Mouse (Mus musculus) retina, adult 2 months (tissue): Measurements from ENCODE around the gene Atg7.

Experiments
- DNase-seq: peaks from one replicate; pipeline ENCODE4 v3.0.0-alpha.2; 2012; ENCODE audit warnings: low read depth, low spot score

Gene Atg7

GRCm38 (mm10) chr6:114851688-114852087 lies 208.8 kb downstream of the Atg7 start:
- DNase-seq = no peak

GRCm38 (mm10) chr6:114852739-114853138 lies 209.8 kb downstream of the Atg7 start:
- DNase-seq = no peak

GRCm38 (mm10) chr6:114854368-114854767 lies 211.5 kb downstream of the Atg7 start:
- no peak for DNase-seq

- DNase-seq = no peak
Measured at GRCm38 (mm10) chr6:114855644-114856043, 212.7 kb downstream of the Atg7 start.

GRCm38 (mm10) chr6:114856501-114856900 lies 213.6 kb downstream of the Atg7 start:
- DNase-seq = no peak

GRCm38 (mm10) chr6:114857996-114858721 lies 215.3 kb downstream of the Atg7 start:
- DNase-seq = no peak

GRCm38 (mm10) chr6:114858722-114859053 lies 215.8 kb downstream of the Atg7 start:
- DNase-seq = no peak

- DNase-seq = no peak
Measured at GRCm38 (mm10) chr6:114860677-114861568, 218.0 kb downstream of the Atg7 start.

GRCm38 (mm10) chr6:114861591-114861990 lies 218.7 kb downstream of the Atg7 start:
- no peak for DNase-seq

- DNase-seq = no peak
Measured at GRCm38 (mm10) chr6:114862046-114862445, 219.1 kb downstream of the Atg7 start.

- DNase-seq = no peak
Measured at GRCm38 (mm10) chr6:114863501-114863900, 220.6 kb downstream of the Atg7 start.

- no peak for DNase-seq
Measured at GRCm38 (mm10) chr6:114864421-114864820, 221.5 kb downstream of the Atg7 start.

GRCm38 (mm10) chr6:114866078-114866477 lies 223.2 kb downstream of the Atg7 start:
- DNase-seq = no peak

GRCm38 (mm10) chr6:114866619-114867018 lies 223.7 kb downstream of the Atg7 start:
- DNase-seq = no peak

GRCm38 (mm10) chr6:114868656-114869055 lies 225.8 kb downstream of the Atg7 start:
- no peak for DNase-seq

GRCm38 (mm10) chr6:114869501-114870076 lies 226.7 kb downstream of the Atg7 start:
- no peak for DNase-seq

- DNase-seq = no peak
Measured at GRCm38 (mm10) chr6:114871010-114871660, 228.2 kb downstream of the Atg7 start.

GRCm38 (mm10) chr6:114873808-114874137 lies 230.9 kb downstream of the Atg7 start:
- no peak for DNase-seq

GRCm38 (mm10) chr6:114874138-114874928 lies 231.4 kb downstream of the Atg7 start:
- no peak for DNase-seq

GRCm38 (mm10) chr6:114875018-114875558 lies 232.2 kb downstream of the Atg7 start:
- DNase-seq = no peak

- no peak for DNase-seq
Measured at GRCm38 (mm10) chr6:114876033-114876432, 233.1 kb downstream of the Atg7 start.
